Mouse (Mus musculus): Measurements from ENCODE around the gene Ifi35. TPM values are rescaled to one million over a fixed set of nuclear protein-coding genes. Genes with fewer than 3 reads are reported as not detected.

Ifi35 gene
- 186 TPM for polyA plus RNA-seq (2017; shearing (Covaris generic))

GRCm38 (mm10) chr11:101448274-101448746, at the start of gene Ifi35:
Gene Ifi35 (plus strand): TSS chr11:101448407.

GRCm38 (mm10) chr11:101417101-101417855, 30.9 kb upstream of the Ifi35 start, which contains the start of gene Aarsd1:
Gene Aarsd1 (minus strand): TSS chr11:101417615.

GRCm38 (mm10) chr11:101424105-101424851, 23.9 kb upstream of the Ifi35 start, which contains the start of gene Gm27029:
Gene Gm27029 (minus strand): TSS chr11:101424796.

GRCm38 (mm10) chr11:101424925-101425813, 23.0 kb upstream of the Ifi35 start, which contains the start of the genes Rundc1 and Ptges3l:
Gene Rundc1 (plus strand): TSS chr11:101425085.
Gene Ptges3l (minus strand): TSS chr11:101425333.

GRCm38 (mm10) chr11:101442127-101442693, 6.0 kb upstream of the Ifi35 start, which contains the start of gene Rpl27:
Gene Rpl27 (plus strand): TSS chr11:101442298.

GRCm38 (mm10) chr11:101464211-101465100, 16.2 kb downstream of the Ifi35 start, which contains the start of gene Rnd2:
Gene Rnd2 (plus strand): TSS chr11:101464999.

GRCm38 (mm10) chr11:101465869-101466551, 17.8 kb downstream of the Ifi35 start, which contains the start of gene Vat1:
Gene Vat1 (minus strand): TSS chr11:101466230.

Other genes starting within 250 kb of the Ifi35 start
- gene Ezh1, start 221.9 kb upstream of the Ifi35 start, polyA plus RNA-seq (2017; shearing (Covaris generic)), result 115 TPM
- gene Ramp2, start 202.4 kb upstream of the Ifi35 start, polyA plus RNA-seq (2017; shearing (Covaris generic)), result not detected
- gene Vps25, start 194.7 kb upstream of the Ifi35 start, polyA plus RNA-seq (2017; shearing (Covaris generic)), result 152 TPM
- gene Wnk4, start 187.8 kb upstream of the Ifi35 start, polyA plus RNA-seq (2017; shearing (Covaris generic)), result 6.4 TPM
- 0.34 TPM for gene Cntd1, start 169.4 kb upstream of the Ifi35 start, polyA plus RNA-seq (2017; shearing (Covaris generic))
- 125 TPM for gene Coa3, start 169.3 kb upstream of the Ifi35 start, polyA plus RNA-seq (2017; shearing (Covaris generic))
- gene Becn1, start 146.1 kb upstream of the Ifi35 start, polyA plus RNA-seq (2017; shearing (Covaris generic)), result 231 TPM
- gene Psme3, start 132.2 kb upstream of the Ifi35 start, polyA plus RNA-seq (2017; shearing (Covaris generic)), result 169 TPM
- 3.2 TPM for gene Aoc2, start 123.3 kb upstream of the Ifi35 start, polyA plus RNA-seq (2017; shearing (Covaris generic))
- not detected for gene Aoc3, start 117.8 kb upstream of the Ifi35 start, polyA plus RNA-seq (2017; shearing (Covaris generic))
- gene G6pc, start 80.8 kb upstream of the Ifi35 start, polyA plus RNA-seq (2017; shearing (Covaris generic)), result not detected
- 48.9 TPM for gene Aarsd1, start 30.8 kb upstream of the Ifi35 start, polyA plus RNA-seq (2017; shearing (Covaris generic))
- 0.45 TPM for gene Gm27029, start 23.6 kb upstream of the Ifi35 start, polyA plus RNA-seq (2017; shearing (Covaris generic))
- gene Rundc1, start 23.3 kb upstream of the Ifi35 start, polyA plus RNA-seq (2017; shearing (Covaris generic)), result 13.4 TPM
- 1.7 TPM for gene Ptges3l, start 23.1 kb upstream of the Ifi35 start, polyA plus RNA-seq (2017; shearing (Covaris generic))
- 299 TPM for gene Rpl27, start 6.1 kb upstream of the Ifi35 start, polyA plus RNA-seq (2017; shearing (Covaris generic))
- not detected for gene Rnd2, start 16.6 kb downstream of the Ifi35 start, polyA plus RNA-seq (2017; shearing (Covaris generic))
- gene Vat1, start 17.8 kb downstream of the Ifi35 start, polyA plus RNA-seq (2017; shearing (Covaris generic)), result 0.34 TPM
- gene Brca1, start 103.5 kb downstream of the Ifi35 start, polyA plus RNA-seq (2017; shearing (Covaris generic)), result 3.8 TPM
- 152 TPM for gene Nbr1, start 103.7 kb downstream of the Ifi35 start, polyA plus RNA-seq (2017; shearing (Covaris generic))
- 16.7 TPM for gene Tmem106a, start 133.8 kb downstream of the Ifi35 start, polyA plus RNA-seq (2017; shearing (Covaris generic))
- gene Gm11634, start 150.8 kb downstream of the Ifi35 start, polyA plus RNA-seq (2017; shearing (Covaris generic)), result not detected
- gene Rdm1, start 178.8 kb downstream of the Ifi35 start, polyA plus RNA-seq (2017; shearing (Covaris generic)), result 85.4 TPM
- 1.5 TPM for gene Arl4d, start 217.1 kb downstream of the Ifi35 start, polyA plus RNA-seq (2017; shearing (Covaris generic))

Data from inflammation-experienced regulatory T-cells, adult 16 weeks (primary cell).